Mouse (Mus musculus) forebrain, embryonic 12.5 days (tissue): Measurements from ENCODE around the gene Sh3bgrl2. TPM values are rescaled to one million over a fixed set of nuclear protein-coding genes. Genes with fewer than 3 reads are reported as not detected.
A peak's percentile ranks its signal among the peaks of the same experiment; 100 is the strongest.
"Not testable (repeated sequence)": the region's sequence is repeated elsewhere in the genome, so short reads cannot be mapped to it uniquely, and the experiment has no call there.

ENCODE experiments used
- ATAC-seq: fragments of 200-750 bp; cut with Nextera tagmentation; 2 replicates; pipeline ENCODE4 v1.8.0; 2017; ENCODE audit warnings: moderate TSS enrichment; ENCODE audit not compliant: low FRiP score
- H3K27ac ChIP-seq: fragments of 300-500 bp; sonication (generic); 2 replicates; pipeline ENCODE4 v1.5.1; 2016; ENCODE audit warnings: mild to moderate bottlenecking
- H3K27me3 ChIP-seq: fragments of 300-500 bp; sonication (generic); 2 replicates; pipeline ENCODE4 v1.6.1; 2016; ENCODE audit warnings: mild to moderate bottlenecking
- H3K36me3 ChIP-seq: fragments of 300-500 bp; sonication (generic); replicated peaks from 2 replicates; pipeline ENCODE4 v1.6.1; 2016; ENCODE audit warnings: mild to moderate bottlenecking
- H3K4me1 ChIP-seq: fragments of 300-500 bp; sonication (generic); 2 replicates; pipeline ENCODE4 v1.6.1; 2016
- H3K4me2 ChIP-seq: fragments of 300-500 bp; sonication (generic); 2 replicates; pipeline ENCODE4 v1.6.1; 2016; ENCODE audit warnings: mild to moderate bottlenecking, moderate library complexity
- H3K4me3 ChIP-seq: fragments of 300-500 bp; sonication (generic); replicated peaks from 2 replicates; pipeline ENCODE4 v1.5.1; 2016; ENCODE audit warnings: mild to moderate bottlenecking
- H3K9ac ChIP-seq: fragments of 300-500 bp; sonication (generic); 2 replicates; pipeline ENCODE4 v1.6.1; 2016; ENCODE audit warnings: mild to moderate bottlenecking
- H3K9me3 ChIP-seq: fragments of 300-500 bp; sonication (generic); 2 replicates; pipeline ENCODE4 v1.6.1; 2016
- WGBS: fragments of 180-500 bp; shearing (Covaris S2); methylation state at CpG from one replicate; pipeline ENCODE4 v1.1.7; 2016; 5-methylcytosine and 5-hydroxymethylcytosine counted together
- polyA plus RNA-seq: library from polyadenylated mRNA; unstranded; fragments of >200 nt; fragmentation: Nextera tagmentation; extraction: Ambion mirVana; gene quantifications from 2 replicates; pipeline ENCODE4 v1.2.1, GENCODE M21; 2016

The Sh3bgrl2 gene
- 9.9 and 11.3 TPM in 2 replicates for polyA plus RNA-seq

DNA sequence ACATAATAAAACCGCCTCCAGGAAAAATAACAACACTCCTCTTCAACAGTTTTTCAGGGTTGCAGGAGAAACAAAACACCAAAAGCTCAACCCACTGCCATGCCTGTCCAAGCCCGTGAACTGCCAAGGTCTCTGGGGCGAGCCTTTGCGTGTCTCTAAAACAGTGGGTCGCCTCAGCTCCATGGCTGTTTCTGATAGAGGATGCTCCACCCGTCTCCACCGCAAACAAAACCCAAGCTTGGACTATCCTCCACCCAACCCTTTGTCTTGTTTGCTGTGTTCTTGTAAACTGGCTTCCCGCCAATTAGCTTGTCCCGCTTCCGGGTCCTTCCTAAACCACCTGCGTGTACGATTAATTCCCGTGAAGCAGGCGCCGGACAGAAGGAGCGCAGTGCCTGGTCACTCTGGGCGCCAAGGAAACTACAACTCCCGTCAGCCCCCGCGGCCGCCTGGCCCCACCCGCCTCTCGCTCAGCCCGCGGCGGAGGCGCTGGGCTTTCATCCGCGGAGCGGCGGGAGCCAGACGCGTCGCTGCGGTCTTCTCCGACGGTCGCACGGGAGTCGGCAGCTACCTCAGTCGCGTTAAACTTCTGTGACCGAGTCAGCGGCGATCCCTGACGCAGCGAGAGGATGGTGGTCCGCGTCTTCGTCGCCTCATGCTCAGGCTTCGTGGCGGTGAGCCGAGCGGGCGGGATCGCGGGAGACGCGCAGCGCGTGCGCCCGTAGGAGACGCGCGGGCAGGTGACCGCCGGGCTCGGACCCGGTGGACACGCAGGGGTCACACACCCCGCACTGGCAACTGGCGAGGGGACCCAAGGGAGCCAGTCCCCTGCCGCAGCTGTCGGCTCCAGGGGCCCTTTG, at the start of gene Sh3bgrl2:
Sh3bgrl2 (plus strand) TSS at position 498 of the 860 bp plus-strand sequence.
- ATAC-seq: peak; percentile 96
- 2% methylated on average over 76 of the region's 76 CpGs for WGBS
- H3K9me3 ChIP-seq: no peaks in the 10 kb centered on the region
- peak within 1 kb of the TSS; percentile 69 for H3K4me2 ChIP-seq
- H3K4me1 ChIP-seq: 0 out of 2 replicates have a peak, but pooled peaks cover 3% of the 10 kb centered on the region
- H3K4me3 ChIP-seq: peak within 1 kb of the TSS; percentile 64
- no peaks in the 10 kb centered on the region for H3K36me3 ChIP-seq
- H3K9ac ChIP-seq: peak within 1 kb of the TSS; percentile 56
- no peak within 1 kb of the TSS for H3K27ac ChIP-seq
- peaks cover 11% of the 10 kb centered on the region for H3K27me3 ChIP-seq

DNA sequence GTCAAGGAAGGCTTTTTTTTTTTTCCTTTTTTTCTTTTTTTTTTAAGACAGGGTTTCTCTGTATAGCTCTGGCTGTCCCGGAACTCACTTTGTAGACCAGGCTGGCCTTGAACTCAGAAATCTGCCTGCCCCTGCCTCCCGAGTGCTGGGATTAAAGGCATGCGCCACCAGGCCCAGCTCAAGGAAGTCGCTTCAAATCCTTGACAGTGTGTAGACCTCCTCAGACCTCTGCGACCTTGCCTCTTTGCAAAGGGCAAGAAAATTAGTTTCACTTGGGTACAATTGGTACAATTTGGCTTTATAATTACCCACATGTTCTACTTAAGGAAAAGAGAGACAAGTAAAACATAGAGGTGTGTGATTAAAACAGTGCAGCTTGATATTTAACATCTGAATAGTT, 29.0 kb upstream of the Sh3bgrl2 start:
- not testable (repeated sequence) for H3K4me3 ChIP-seq, H3K27me3 ChIP-seq, H3K36me3 ChIP-seq, H3K9me3 ChIP-seq, H3K4me2 ChIP-seq, ATAC-seq, H3K27ac ChIP-seq, H3K4me1 ChIP-seq, H3K9ac ChIP-seq
- 63% methylated on average over 5 of the region's 5 CpGs for WGBS

DNA sequence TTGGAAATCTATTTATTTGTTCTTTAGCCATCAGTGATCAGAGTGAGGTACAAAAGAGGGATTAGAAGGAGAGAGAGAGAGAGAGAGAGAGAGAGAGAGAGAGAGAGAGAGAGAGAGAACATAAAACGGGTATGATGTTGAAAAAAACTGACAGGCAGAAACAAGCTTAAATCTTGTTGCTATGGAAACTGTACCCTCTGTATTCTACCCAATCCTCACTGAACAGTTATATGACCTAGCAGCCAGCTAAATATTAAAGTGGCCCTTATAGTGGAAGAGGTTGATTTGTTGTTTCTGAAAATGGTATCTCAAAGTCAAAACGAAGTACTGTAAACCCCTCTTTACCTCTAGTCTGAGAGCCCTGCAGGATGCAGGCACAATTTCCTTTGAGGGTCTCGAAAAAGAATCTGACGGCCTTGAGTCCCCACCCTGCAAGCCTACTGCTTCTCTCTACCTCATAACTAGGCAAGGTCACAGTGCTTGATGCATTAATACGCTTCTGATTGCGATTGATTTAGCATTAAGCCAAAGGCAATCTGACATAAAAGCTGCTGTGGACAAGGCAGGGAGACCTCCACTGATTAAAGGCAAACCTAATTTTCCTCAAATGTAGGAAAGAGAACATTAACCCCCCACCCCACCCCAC, 28.5 kb upstream of the Sh3bgrl2 start:
- Histone ChIP-seq H3K9ac (no peak overlapping the region), H3K4me3 (no peak overlapping the region), H3K36me3 (no peaks in the 10 kb centered on the region), H3K9me3 (no peaks in the 10 kb centered on the region), H3K27ac (no peak overlapping the region), H3K27me3 (no peaks in the 10 kb centered on the region), H3K4me1 (no peaks in the 10 kb centered on the region), H3K4me2 (no peak overlapping the region)
- 65% methylated on average over 6 of the region's 6 CpGs for WGBS
- ATAC-seq: no peak

DNA sequence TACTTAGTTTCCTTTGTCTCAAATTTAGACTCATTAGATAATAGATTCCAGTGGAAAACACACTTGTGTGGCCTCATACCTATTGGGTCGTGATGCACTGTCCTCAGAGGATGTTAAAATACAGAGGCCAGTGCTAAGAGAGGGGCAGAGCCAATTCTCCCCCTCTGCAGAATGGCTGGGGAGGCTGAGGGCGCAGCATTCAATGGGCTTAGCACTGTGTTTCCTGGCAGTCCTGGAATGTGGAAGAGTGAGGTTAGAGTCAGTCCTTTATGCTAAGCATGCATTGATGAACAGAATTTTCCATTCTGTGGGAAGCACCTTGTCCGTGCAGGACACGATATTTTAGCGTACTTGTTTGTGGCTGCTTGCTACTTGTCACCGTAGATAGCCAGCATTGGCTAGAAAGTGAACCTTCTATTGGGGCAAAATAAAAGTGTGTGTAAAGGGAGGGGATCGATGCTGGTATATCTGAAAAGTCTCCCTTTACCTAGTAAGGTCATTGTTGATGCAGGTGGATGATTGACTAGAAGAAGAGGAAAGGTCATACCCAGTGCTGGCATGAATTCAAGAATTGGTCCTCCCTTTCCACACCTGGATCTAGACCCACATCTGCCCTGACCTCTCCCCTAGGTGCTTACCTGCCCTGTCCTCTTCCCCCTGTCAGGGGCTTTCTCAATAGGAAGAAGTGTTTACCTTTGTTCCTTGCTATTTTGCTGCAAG, 20.6 kb upstream of the Sh3bgrl2 start:
- ATAC-seq: no peak
- Histone ChIP-seq H3K4me3 (no peak overlapping the region), H3K4me1 (no peaks in the 10 kb centered on the region), H3K36me3 (no peaks in the 10 kb centered on the region), H3K4me2 (no peak overlapping the region), H3K9me3 (no peaks in the 10 kb centered on the region), H3K27ac (no peak overlapping the region), H3K27me3 (no peaks in the 10 kb centered on the region), H3K9ac (no peak overlapping the region)
- WGBS: 82% methylated on average over 7 of the region's 7 CpGs

DNA sequence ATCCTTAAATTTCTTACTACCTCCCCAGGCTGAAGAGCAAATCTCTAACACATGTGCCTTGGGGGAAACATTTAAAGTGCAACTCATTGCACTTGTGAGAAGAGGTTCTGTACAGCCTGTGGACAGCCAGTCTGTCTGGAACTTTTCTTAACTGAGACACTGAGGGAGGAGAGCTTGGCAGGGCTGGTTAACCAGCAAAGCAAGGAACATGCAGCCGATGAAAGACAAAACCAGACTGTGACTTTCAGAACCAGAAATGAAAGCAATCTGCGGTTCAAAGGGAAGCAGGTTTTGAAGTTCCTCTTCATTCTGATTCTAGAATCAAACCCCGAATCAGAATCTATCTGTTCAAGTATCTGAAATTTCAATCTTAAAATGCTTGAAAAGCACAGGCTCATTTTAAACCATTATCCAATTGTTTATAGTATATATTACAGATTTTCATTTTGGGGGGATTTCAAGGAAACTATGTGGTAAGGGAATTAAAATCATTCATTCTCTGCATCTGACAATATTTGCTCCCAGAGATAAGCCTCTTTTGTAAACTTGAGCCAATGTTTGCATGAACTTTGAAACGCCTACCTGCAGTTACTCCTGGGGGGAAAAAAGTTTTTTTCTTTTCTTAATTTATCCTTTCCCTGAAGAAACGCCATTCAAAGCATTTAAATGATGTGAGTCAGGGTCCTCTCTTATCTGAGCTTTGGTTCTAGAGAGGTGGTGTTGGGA, 14.9 kb upstream of the Sh3bgrl2 start:
- 82% methylated on average over 5 of the region's 5 CpGs for WGBS
- H3K4me3 ChIP-seq: no peak overlapping the region
- ATAC-seq: no peak
- H3K36me3 ChIP-seq: no peaks in the 10 kb centered on the region
- no peak overlapping the region for H3K4me2 ChIP-seq
- no peaks in the 10 kb centered on the region for H3K9me3 ChIP-seq
- H3K27me3 ChIP-seq: no peaks in the 10 kb centered on the region
- H3K27ac ChIP-seq: no peak overlapping the region
- H3K9ac ChIP-seq: no peak overlapping the region
- H3K4me1 ChIP-seq: peaks cover 6% of the 10 kb centered on the region; the same call in 1 of the 2 replicates

DNA sequence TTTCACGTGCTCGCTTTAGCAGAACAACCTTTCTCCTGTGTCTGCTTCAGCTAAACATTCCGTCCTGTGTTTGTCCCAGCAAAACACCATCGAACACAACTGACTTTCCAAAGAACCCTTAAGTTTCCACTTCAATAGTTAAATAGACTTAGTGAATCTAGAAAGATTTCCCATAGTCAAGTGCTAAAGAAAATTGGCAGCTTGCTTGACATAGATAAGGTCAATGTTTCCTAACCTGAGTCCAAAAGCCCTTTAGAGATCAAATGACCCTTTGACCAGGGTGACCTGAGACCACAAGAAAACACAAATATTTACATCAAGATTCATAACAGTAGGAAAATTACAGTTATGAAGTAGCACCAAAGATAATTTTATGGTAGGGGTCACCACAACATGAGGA, 11.2 kb upstream of the Sh3bgrl2 start:
- WGBS: 90% methylated on average over 4 of the region's 4 CpGs
- Histone ChIP-seq H3K36me3 (no peaks in the 10 kb centered on the region), H3K27ac (no peak overlapping the region), H3K9me3 (no peaks in the 10 kb centered on the region), H3K4me1 (peaks cover 6% of the 10 kb centered on the region; the same call in 1 of the 2 replicates), H3K27me3 (no peaks in the 10 kb centered on the region), H3K9ac (no peak overlapping the region), H3K4me3 (no peak overlapping the region), H3K4me2 (no peak overlapping the region)
- ATAC-seq: no peak

DNA sequence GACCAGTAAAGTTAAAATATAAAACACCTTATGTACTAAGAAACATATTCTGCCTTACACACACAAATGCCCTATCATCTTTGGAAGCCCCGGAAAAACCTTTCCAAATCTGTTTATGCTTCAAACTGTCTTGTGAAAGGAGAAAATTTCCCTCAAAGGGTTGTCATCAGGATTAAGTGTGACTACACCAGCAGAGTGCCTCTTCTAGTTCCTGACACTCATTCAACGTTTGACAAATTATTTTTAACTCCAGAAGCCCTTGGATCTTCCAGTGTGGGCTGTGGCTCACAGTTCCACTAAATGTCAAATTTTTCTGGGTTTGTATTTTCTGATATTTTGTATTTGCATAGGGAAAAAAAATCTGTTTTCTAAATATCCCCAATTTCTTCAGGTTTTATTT, 10.6 kb upstream of the Sh3bgrl2 start:
- WGBS: 63% methylated on average over 2 of the region's 2 CpGs
- Histone ChIP-seq H3K9ac (no peak overlapping the region), H3K27me3 (no peaks in the 10 kb centered on the region), H3K4me2 (no peak overlapping the region), H3K27ac (no peak overlapping the region), H3K9me3 (no peaks in the 10 kb centered on the region), H3K4me3 (no peak overlapping the region), H3K36me3 (no peaks in the 10 kb centered on the region), H3K4me1 (peaks cover 6% of the 10 kb centered on the region; the same call in 1 of the 2 replicates)
- ATAC-seq: no peak

DNA sequence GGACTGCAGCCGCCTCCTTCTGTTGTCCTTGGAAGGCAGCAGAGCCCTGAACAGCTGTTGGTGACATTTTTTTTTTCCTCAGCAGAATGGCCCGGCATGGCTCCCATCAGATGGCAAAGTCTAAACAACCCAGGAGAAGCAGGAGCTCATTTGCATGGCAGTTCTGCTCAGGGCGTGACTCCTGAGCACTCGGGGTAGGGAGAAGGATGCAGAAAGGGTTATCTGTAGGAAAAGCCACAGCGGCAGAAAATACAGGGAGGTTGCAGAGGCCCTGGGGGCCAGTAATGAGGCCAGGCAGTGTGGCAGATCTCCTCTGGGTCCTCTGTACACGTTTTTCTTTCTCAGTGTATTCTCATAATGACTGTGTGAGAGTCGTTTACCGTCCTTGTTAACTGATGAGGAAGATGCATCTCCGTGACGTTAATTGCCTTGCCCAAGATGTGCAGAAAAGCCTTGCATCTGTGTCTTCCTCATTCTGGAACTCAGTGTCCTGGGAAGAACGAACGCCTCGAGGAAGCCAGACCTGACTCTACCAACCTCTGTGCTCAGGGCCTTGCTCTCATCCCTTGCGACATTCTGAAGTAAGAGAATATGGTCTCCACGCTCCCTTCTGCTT, 10.1 kb upstream of the Sh3bgrl2 start:
- peak overlapping the region; percentile 59; the same call in 1 of the 2 replicates for H3K27ac ChIP-seq
- H3K36me3 ChIP-seq: no peaks in the 10 kb centered on the region
- peak; percentile 55; the same call in 1 of the 2 replicates for ATAC-seq
- peaks cover 6% of the 10 kb centered on the region; the same call in 1 of the 2 replicates for H3K4me1 ChIP-seq
- no peaks in the 10 kb centered on the region for H3K9me3 ChIP-seq
- H3K27me3 ChIP-seq: no peaks in the 10 kb centered on the region
- H3K4me2 ChIP-seq: no peak overlapping the region
- WGBS: 52% methylated on average over 15 of the region's 15 CpGs
- H3K9ac ChIP-seq: no peak overlapping the region
- no peak overlapping the region for H3K4me3 ChIP-seq

DNA sequence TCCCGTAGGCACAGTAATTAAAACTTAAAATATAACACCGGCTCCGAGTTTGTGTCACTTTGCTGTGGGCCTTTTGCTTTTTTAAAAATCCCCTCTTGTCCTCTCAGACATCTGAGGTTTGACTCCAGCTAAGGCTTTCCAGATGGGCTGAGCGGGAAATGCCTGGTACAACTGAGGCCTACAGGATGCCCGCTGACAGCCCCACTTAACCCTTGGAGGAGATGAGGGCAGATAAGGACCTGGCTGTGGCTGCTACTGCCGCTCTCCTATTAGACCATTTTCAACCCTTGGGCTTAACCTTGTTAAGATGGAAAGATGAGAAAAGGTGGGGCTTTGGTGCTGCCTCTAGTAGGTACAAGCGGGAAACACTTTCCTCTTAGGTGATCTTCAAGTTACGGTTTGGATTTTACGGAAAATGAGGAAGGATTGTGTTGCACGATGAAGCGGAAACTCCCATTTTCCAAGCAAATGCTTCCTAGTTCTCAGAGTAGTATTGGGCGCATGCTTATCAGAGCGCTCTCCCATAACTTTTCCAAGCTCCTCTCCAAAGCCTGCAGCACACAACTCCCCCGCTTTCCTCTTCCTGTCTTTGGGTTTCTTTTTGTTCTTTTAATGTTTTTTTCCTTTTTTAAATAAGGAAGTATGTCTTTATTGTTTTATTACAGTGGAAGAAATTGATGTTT, 8.2 kb upstream of the Sh3bgrl2 start:
- Histone ChIP-seq H3K4me1 (peaks cover 6% of the 10 kb centered on the region; the same call in 1 of the 2 replicates), H3K27me3 (no peaks in the 10 kb centered on the region), H3K9me3 (no peaks in the 10 kb centered on the region), H3K36me3 (no peaks in the 10 kb centered on the region), H3K4me3 (no peak overlapping the region), H3K9ac (no peak overlapping the region), H3K4me2 (no peak overlapping the region), H3K27ac (no peak overlapping the region)
- WGBS: 92% methylated on average over 14 of the region's 14 CpGs
- no peak for ATAC-seq

DNA sequence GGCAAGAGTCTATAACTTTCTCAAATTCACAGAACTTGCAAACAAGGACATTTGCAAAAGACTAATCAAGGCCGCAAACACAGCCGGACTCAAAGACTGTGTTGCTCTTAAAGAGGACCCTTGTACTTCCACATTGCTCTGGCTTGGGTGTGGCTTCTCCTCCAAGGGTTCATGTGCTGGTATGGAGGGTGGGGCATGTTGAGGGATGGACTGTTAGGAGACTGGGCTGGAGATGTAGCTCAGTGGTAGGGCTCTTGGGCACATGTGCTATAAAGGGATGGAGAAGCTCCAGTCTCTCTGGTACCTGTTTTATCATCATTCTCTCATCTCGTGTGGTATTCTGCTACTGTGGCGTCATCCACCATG, 7.7 kb upstream of the Sh3bgrl2 start:
- no peak for ATAC-seq
- H3K4me3 ChIP-seq: no peak overlapping the region
- no peak overlapping the region for H3K4me2 ChIP-seq
- no peak overlapping the region for H3K9ac ChIP-seq
- H3K4me1 ChIP-seq: peaks cover 6% of the 10 kb centered on the region; the same call in 1 of the 2 replicates
- no peak overlapping the region for H3K27ac ChIP-seq
- H3K27me3 ChIP-seq: no peaks in the 10 kb centered on the region
- no peaks in the 10 kb centered on the region for H3K9me3 ChIP-seq
- WGBS: 90% methylated on average over 4 of the region's 4 CpGs
- H3K36me3 ChIP-seq: no peaks in the 10 kb centered on the region

DNA sequence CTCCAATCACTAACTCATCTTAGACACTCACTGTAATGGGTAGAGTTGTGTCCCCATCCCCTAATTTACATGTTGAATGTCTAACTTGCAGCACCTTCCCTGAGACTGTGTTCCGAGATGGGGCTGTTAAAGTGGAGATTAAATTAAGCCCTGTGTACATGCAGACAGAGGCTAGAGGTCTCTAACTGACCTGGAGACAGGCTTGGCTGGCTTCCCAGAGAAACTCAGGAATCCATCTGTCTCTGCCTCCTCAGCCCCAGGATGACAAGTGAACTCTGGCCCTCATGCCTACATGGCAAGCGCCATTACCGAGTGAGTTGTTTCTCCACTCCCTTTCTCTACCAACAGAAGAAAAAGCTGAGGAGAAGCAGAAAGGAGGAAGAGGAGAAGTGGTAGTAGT, 7.2 kb upstream of the Sh3bgrl2 start:
- H3K27ac ChIP-seq: no peak overlapping the region
- no peak for ATAC-seq
- H3K27me3 ChIP-seq: no peaks in the 10 kb centered on the region
- peaks cover 6% of the 10 kb centered on the region; the same call in 1 of the 2 replicates for H3K4me1 ChIP-seq
- H3K36me3 ChIP-seq: no peaks in the 10 kb centered on the region
- no peak overlapping the region for H3K4me2 ChIP-seq
- H3K4me3 ChIP-seq: no peak overlapping the region
- no peaks in the 10 kb centered on the region for H3K9me3 ChIP-seq
- WGBS: 77% methylated on average over 3 of the region's 3 CpGs
- no peak overlapping the region for H3K9ac ChIP-seq
